Mouse (Mus musculus): ENCODE measurements at regions not wholly inside any gene's neighbourhood (a gene's known extent, or its start where the extent isn't known, plus 50 kb on each side); places are given as distances from the start of the nearest gene placed in this dataset.

GRCm38 (mm10) chr4:124196711-124197110 lies 278.9 kb upstream of the 4930535I16Rik start:
- ChIA-PET CTCF (no interaction called here), POLR2A (no interaction called here)
- peaks cover 20% of the 10 kb centered on the region for H3K27me3 ChIP-seq
- in situ Hi-C loops (cut with MboI; ENCODE audit: low pct_unique_long_range_greater_than_20kb): no loop called here
- ATAC-seq (no peak), DNase-seq (ENCODE audit: low read depth, low spot score) (no peak)
- no peak for TF ChIP-seq CTCF (IDR thresholded peaks at IDR 0.05)

GRCm38 (mm10) chr4:124193059-124193721 lies 275.4 kb upstream of the 4930535I16Rik start:
- no peak for TF ChIP-seq CTCF (IDR thresholded peaks at IDR 0.05)
- ChIA-PET CTCF (no interaction called here), POLR2A (no interaction called here)
- DNase-seq (ENCODE audit: low read depth, low spot score) (no peak), ATAC-seq (no peak)
- in situ Hi-C loops (cut with MboI; ENCODE audit: low pct_unique_long_range_greater_than_20kb): no loop called here
- H3K27me3 ChIP-seq: peaks cover 13% of the 10 kb centered on the region

- DNase-seq (ENCODE audit: low read depth, low spot score) (no peak), ATAC-seq (no peak)
- ChIA-PET CTCF (no interaction called here), POLR2A (no interaction called here)
- peaks cover 4% of the 10 kb centered on the region for H3K27me3 ChIP-seq
- in situ Hi-C loops (cut with MboI; ENCODE audit: low pct_unique_long_range_greater_than_20kb): no loop called here
- no peak for TF ChIP-seq CTCF (IDR thresholded peaks at IDR 0.05)
Measured at GRCm38 (mm10) chr4:124190775-124191174, 273.0 kb upstream of the 4930535I16Rik start.

- ChIA-PET CTCF (no interaction called here), POLR2A (interaction anchor here (0.6 kb wide), 1 partner anchor 423 kb away, joined by 3 read pairs; no protein-coding TSS in a partner anchor)
- in situ Hi-C loops (cut with MboI; ENCODE audit: low pct_unique_long_range_greater_than_20kb): no loop called here
- no peak for TF ChIP-seq CTCF (IDR thresholded peaks at IDR 0.05)
- H3K27me3 ChIP-seq: peaks cover 4% of the 10 kb centered on the region
- DNase-seq (ENCODE audit: low read depth, low spot score) (no peak), ATAC-seq (no peak)
Measured at GRCm38 (mm10) chr4:124189993-124190385, 272.2 kb upstream of the 4930535I16Rik start.

- in situ Hi-C loops (cut with MboI; ENCODE audit: low pct_unique_long_range_greater_than_20kb): no loop called here
- no peak for DNase-seq (ENCODE audit: low read depth, low spot score)
- ATAC-seq: no peak
Measured at GRCm38 (mm10) chr4:124189352-124189992, 271.6 kb upstream of the 4930535I16Rik start.

GRCm38 (mm10) chr4:124187108-124187507 lies 269.3 kb upstream of the 4930535I16Rik start:
- in situ Hi-C loops (cut with MboI; ENCODE audit: low pct_unique_long_range_greater_than_20kb): no loop called here
- ATAC-seq (no peak), DNase-seq (ENCODE audit: low read depth, low spot score) (no peak)
- ChIA-PET CTCF (no interaction called here), POLR2A (no interaction called here)
- TF ChIP-seq CTCF (IDR thresholded peaks at IDR 0.05): no peak
- peaks cover 4% of the 10 kb centered on the region for H3K27me3 ChIP-seq

More at GRCm38 (mm10) chr4:124189352-124189992, 271.6 kb upstream of the 4930535I16Rik start:
- ChIA-PET CTCF (no interaction called here), POLR2A (interaction anchor here (0.6 kb wide), 1 partner anchor 424 kb away, joined by 3 read pairs; no protein-coding TSS in a partner anchor)
- H3K27me3 ChIP-seq: peaks cover 4% of the 10 kb centered on the region
- no peak for TF ChIP-seq CTCF (IDR thresholded peaks at IDR 0.05)

GRCm38 (mm10) chr4:124181335-124181734 lies 263.5 kb upstream of the 4930535I16Rik start:
- DNase-seq (ENCODE audit: low read depth, low spot score): no peak
- ATAC-seq: no peak
- H3K27me3 ChIP-seq: peaks cover 14% of the 10 kb centered on the region
- ChIA-PET CTCF (no interaction called here), POLR2A (no interaction called here)
- TF ChIP-seq CTCF (IDR thresholded peaks at IDR 0.05): no peak
- in situ Hi-C loops (cut with MboI; ENCODE audit: low pct_unique_long_range_greater_than_20kb): no loop called here

- ChIA-PET CTCF (no interaction called here), POLR2A (no interaction called here)
- no peak for DNase-seq (ENCODE audit: low read depth, low spot score)
- H3K27me3 ChIP-seq: peaks cover 14% of the 10 kb centered on the region
- in situ Hi-C loops (cut with MboI; ENCODE audit: low pct_unique_long_range_greater_than_20kb): no loop called here
- ATAC-seq: no peak
- no peak for TF ChIP-seq CTCF (IDR thresholded peaks at IDR 0.05)
Measured at GRCm38 (mm10) chr4:124178401-124179018, 260.7 kb upstream of the 4930535I16Rik start.

GRCm38 (mm10) chr4:124175531-124175930 lies 257.7 kb upstream of the 4930535I16Rik start:
- H3K27me3 ChIP-seq: peaks cover 14% of the 10 kb centered on the region
- DNase-seq (ENCODE audit: low read depth, low spot score) (no peak), ATAC-seq (no peak)
- TF ChIP-seq CTCF (IDR thresholded peaks at IDR 0.05): no peak
- in situ Hi-C loops (cut with MboI; ENCODE audit: low pct_unique_long_range_greater_than_20kb): no loop called here
- CTCF ChIA-PET: interaction anchor here (0.8 kb wide), 1 partner anchor 28 kb away, joined by 3 read pairs; no protein-coding TSS in a partner anchor
- POLR2A ChIA-PET: no interaction called here

GRCm38 (mm10) chr4:124154627-124155026 lies 236.8 kb upstream of the 4930535I16Rik start:
- no peaks in the 10 kb centered on the region for H3K27me3 ChIP-seq
- DNase-seq (ENCODE audit: low read depth, low spot score) (no peak), ATAC-seq (no peak)
- ChIA-PET CTCF (no interaction called here), POLR2A (no interaction called here)
- in situ Hi-C loops (cut with MboI; ENCODE audit: low pct_unique_long_range_greater_than_20kb): no loop called here
- TF ChIP-seq CTCF (IDR thresholded peaks at IDR 0.05): no peak

- in situ Hi-C loops (cut with MboI; ENCODE audit: low pct_unique_long_range_greater_than_20kb): no loop called here
- ChIA-PET CTCF (no interaction called here), POLR2A (no interaction called here)
- DNase-seq (ENCODE audit: low read depth, low spot score): no peak
- peaks cover 3% of the 10 kb centered on the region for H3K27me3 ChIP-seq
- ATAC-seq: no peak
- TF ChIP-seq CTCF (IDR thresholded peaks at IDR 0.05): no peak
Measured at GRCm38 (mm10) chr4:124149771-124150451, 232.1 kb upstream of the 4930535I16Rik start.
